Mouse (Mus musculus) small intestine, adult 2 months (tissue): Measurements from ENCODE around the gene Cd79b.

ENCODE experiments used
- CTCF ChIP-seq: fragments of 200-500 bp; IDR thresholded peaks from 2 replicates; pipeline ENCODE4 v1.5.1; 2012; ENCODE audit warnings: low read depth, mild to moderate bottlenecking, control low read depth, inconsistent platforms, low read length, moderate library complexity, mixed read lengths; ENCODE audit not compliant: insufficient replicate concordance, insufficient read length; ENCODE audit errors: extremely low read depth
- POLR2A ChIP-seq: fragments of 200-500 bp; IDR thresholded peaks from 2 replicates; pipeline ENCODE4 v1.6.1; 2012; ENCODE audit warnings: low read depth, mild to moderate bottlenecking, control low read depth, inconsistent platforms, low read length, moderate library complexity

DNA sequence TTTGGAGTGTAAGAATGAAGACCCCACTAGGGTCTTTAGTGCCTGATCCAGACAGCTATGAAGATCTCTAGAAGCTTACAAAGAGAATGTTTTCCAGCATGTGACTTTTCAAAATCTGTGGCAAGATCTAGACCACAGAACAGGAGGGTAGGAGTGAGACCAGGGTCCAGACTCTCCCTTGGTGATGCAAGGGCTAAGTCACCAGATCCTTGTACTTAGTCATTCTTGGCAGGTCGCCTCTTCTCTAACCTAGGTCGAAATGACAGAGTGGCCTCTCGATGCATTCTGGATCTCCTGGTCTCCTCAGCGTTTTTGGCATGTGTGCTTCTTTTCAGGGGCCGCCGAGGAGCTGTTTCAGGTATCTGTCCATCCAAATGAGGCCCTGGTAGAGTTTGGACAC, 32.1 kb downstream of the Cd79b start:
- TF ChIP-seq CTCF (no peak), POLR2A (no peak)
